Mouse (Mus musculus) CD4-positive naive resting alpha-beta T cell, adult 76 days (primary cell): Measurements from ENCODE around the gene Cdc73. TPM values are rescaled to one million over a fixed set of nuclear protein-coding genes. Genes with fewer than 3 reads are reported as not detected.

Experiments
- total RNA-seq: library from RNA; stranded (reverse); gene quantifications from one replicate; pipeline ENCODE4 v1.2.4, GENCODE M21; 2023

The Cdc73 gene
- total RNA-seq: 118 TPM

DNA sequence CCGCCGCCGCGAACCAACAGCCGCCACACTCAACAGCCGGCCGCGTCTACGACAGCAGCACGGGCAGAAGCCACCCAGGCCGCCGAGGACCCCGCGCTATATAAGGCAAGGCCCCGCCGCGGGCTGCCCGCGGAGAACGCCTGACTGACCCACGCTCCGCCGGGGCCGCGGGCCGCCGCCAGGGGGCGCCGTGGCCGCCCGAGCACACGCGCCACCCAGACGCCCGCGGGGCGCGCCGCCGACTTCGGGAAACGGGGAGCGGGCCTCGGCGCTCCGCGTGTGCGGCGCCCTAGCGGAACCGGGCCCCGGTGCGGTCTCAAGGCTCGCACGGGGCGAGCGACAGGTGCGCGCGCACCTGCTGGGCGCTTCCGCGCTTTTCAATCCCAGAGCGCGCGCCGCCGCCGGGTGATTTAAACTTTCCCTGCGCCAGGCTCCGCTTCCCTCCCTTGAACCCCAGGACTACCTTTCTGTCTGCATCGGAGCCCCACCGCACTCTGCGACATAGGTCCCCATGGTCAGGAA, at the start of gene Cdc73:
TSS of gene Cdc73 (minus strand) at position 153 of the 522 bp plus-strand sequence.

DNA sequence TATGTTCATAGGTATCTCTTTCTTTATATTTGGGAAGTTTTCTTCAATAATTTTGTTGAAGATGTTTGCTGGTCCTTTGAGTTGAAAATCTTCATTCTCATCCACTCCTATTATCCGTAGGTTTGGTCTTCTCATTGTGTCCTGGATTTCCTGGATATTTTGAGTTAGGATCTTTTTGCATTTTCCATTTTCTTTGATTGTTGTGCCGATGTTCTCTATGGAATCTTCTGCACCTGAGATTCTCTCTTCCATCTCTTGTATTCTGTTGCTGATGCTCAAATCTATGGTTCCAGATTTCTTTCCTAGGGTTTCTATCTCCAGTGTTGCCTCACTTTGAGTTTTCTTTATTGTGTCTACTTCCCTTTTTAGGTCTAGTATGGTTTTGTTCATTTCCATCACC, 13.3 kb upstream of the Cdc73 start, which contains the start of gene Glrx2:
TSS of gene Glrx2 (plus strand) at position 301 of the 400 bp plus-strand sequence.

GRCm38 (mm10) chr1:143640650-143641407, 61.9 kb downstream of the Cdc73 start, which contains the start of gene B3galt2:
TSS of gene B3galt2 (plus strand) at chr1:143640664.

Other genes starting within 250 kb of the Cdc73 start
- gene B3galt2, start 62.2 kb downstream of the Cdc73 start, total RNA-seq: not detected
- gene Glrx2, start 13.4 kb upstream of the Cdc73 start, total RNA-seq: 37.5 TPM
- gene Trove2, start 74.2 kb upstream of the Cdc73 start, total RNA-seq: 2.6 TPM
- 26.8 TPM for gene Uchl5, start 74.4 kb upstream of the Cdc73 start, total RNA-seq